Mouse (Mus musculus): ENCODE data around the gene Ctf1. TPM values are rescaled to one million over a fixed set of nuclear protein-coding genes. Genes with fewer than 3 reads are reported as not detected.

Ctf1 gene
- polyA plus RNA-seq, 1 experiment from 2014 or later = 21.4 TPM

DNA sequence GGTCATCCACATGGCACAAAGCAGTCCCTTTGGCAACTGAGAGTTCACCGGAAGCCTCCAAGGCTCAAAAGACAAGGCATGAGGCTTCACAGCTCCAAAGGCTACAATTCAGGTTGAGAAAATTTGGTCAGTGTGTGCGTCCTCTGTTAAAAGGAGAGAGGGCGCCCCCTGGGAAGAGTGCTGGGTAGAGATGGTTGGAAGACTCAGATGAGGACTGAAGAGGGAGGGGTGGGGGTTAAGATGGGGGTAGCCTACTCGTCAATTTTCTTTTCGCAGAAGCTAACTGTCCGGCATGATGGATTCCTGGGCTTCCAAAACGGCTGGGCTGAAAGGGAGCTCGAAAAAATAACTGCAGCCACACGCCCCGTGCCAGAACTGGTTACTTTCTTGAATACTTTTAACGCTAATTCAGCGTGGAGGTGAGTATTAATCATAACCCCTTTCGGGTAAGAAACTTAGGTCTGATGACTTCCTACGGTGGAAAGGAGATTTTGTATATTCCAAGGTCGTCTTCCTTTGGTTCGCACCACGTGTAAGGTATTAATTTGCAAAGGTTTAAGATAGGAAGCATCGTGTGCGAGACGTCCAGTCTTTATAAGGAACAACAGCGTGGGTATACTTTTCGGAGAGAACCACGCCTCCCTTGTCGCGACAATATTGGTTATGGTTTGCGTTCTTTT lies 32.0 kb downstream of the Ctf1 start, which contains the start of gene Fbxl19:
TSS of gene Fbxl19 (plus strand) at position 178 of the 680 bp plus-strand sequence.
- Histone ChIP-seq H3K27me3 (ENCODE audit: control insufficient read depth, insufficient read depth, low read length) (no peaks in the 10 kb centered on the region), H3K4me1 (ENCODE audit: control insufficient read depth, insufficient read depth, low read length) (peaks cover 8% of the 10 kb centered on the region), H3K9ac (ENCODE audit: low read length) (peak within 1 kb of the TSS; percentile 43), H3K4me2 (ENCODE audit: low read depth, severe bottlenecking) (peak within 1 kb of the TSS; percentile 80), H3K4me3 (ENCODE audit: low read depth, low read length) (peak within 1 kb of the TSS; percentile 87), H3K27ac (replicated peaks; ENCODE audit: low read depth, low read length) (peak within 1 kb of the TSS; percentile 93), H3K9me3 (ENCODE audit: control insufficient read depth, low read length) (no peaks in the 10 kb centered on the region), H3K36me3 (ENCODE audit: control insufficient read depth, insufficient read depth, low read length) (peaks cover 12% of the 10 kb centered on the region)
- 2% methylated on average over 26 of the region's 26 CpGs for WGBS
- peak; percentile 85 for DNase-seq (ENCODE audit: low spot score)
- ATAC-seq (ENCODE audit: insufficient number of reproducible peaks, low FRiP score, low TSS enrichment, low read depth) = no peak

GRCm38 (mm10) chr7:127745251-127745651 lies 32.7 kb downstream of the Ctf1 start:
- Histone ChIP-seq H3K36me3 (ENCODE audit: control insufficient read depth, insufficient read depth, low read length) (peaks cover 19% of the 10 kb centered on the region), H3K27ac (replicated peaks; ENCODE audit: low read depth, low read length) (peak overlapping the region; percentile 93), H3K4me2 (ENCODE audit: low read depth, severe bottlenecking) (peak overlapping the region; percentile 80), H3K27me3 (ENCODE audit: control insufficient read depth, insufficient read depth, low read length) (no peaks in the 10 kb centered on the region), H3K9me3 (ENCODE audit: control insufficient read depth, low read length) (no peaks in the 10 kb centered on the region), H3K4me3 (ENCODE audit: low read depth, low read length) (peak overlapping the region; percentile 87), H3K4me1 (ENCODE audit: control insufficient read depth, insufficient read depth, low read length) (peaks cover 8% of the 10 kb centered on the region), H3K9ac (ENCODE audit: low read length) (peak overlapping the region; percentile 43)
- peak; percentile 76 for ATAC-seq (ENCODE audit: insufficient number of reproducible peaks, low FRiP score, low TSS enrichment, low read depth)
- peak; percentile 91 for DNase-seq (ENCODE audit: low spot score)
- WGBS = under 1% methylated on average over 19 of the region's 19 CpGs

- Histone ChIP-seq H3K4me2 (ENCODE audit: low read depth, severe bottlenecking) (peak overlapping the region; percentile 80), H3K4me3 (ENCODE audit: low read depth, low read length) (peak overlapping the region; percentile 87), H3K9ac (ENCODE audit: low read length) (peak overlapping the region; percentile 85), H3K27me3 (ENCODE audit: control insufficient read depth, insufficient read depth, low read length) (no peaks in the 10 kb centered on the region), H3K36me3 (ENCODE audit: control insufficient read depth, insufficient read depth, low read length) (peaks cover 22% of the 10 kb centered on the region), H3K9me3 (ENCODE audit: control insufficient read depth, low read length) (no peaks in the 10 kb centered on the region), H3K4me1 (ENCODE audit: control insufficient read depth, insufficient read depth, low read length) (peaks cover 8% of the 10 kb centered on the region), H3K27ac (replicated peaks; ENCODE audit: low read depth, low read length) (peak overlapping the region; percentile 93)
- WGBS = under 1% methylated on average over 39 of the region's 39 CpGs
- DNase-seq (ENCODE audit: low spot score) = peak; percentile 97
- peak; percentile 84 for ATAC-seq (ENCODE audit: insufficient number of reproducible peaks, low FRiP score, low TSS enrichment, low read depth)
Observed at GRCm38 (mm10) chr7:127745652-127746493, 33.3 kb downstream of the Ctf1 start.

DNA sequence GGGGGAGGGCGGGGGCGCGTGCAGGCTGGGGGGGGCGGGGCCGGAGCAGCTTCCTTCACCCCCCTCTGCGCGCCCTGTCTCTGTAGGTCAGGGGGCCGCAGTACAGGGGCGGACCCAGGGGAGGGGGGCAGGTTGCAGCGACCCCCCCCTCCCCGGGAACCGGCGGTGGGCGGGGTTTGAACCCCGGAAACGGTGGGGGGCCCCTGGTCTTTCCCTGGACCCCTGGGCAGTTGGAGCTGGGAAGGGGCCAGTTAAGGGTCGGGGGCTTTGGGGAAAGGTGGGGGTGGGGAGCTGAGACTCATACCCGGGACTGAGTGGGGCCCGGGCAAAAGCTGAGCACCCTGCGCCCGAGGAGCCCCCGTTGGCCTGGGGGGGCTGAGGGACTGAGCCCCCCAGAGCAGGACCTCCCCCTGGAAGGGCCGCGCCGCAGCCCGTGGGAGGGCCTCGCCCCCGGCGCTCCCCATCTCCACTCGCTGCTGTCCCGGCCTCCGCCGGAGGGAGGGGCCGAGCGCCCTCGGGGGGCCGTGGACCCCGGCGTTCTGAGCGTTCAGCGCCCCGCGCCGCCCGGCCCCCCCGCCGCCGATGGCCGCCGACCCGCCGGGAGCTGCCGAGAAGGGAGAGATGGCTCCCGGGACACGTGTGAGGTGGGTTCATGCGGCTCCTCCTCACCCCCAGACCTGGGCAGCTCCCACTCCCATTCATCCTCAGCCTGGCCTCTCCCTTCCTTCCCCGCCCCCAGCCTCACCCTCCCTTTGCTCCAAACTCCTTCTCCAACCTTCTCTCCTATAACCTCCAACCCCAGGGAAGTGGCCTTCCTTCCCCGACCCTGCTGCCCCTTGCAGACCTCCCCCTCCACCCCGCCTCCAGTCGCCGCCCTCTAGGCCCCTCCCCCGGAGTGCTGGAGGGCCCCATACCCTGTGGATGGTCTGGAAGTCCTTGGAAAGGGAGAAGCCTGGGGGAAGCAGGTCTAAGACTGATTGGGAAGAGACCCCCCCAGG lies 34.3 kb downstream of the Ctf1 start:
- H3K4me2 ChIP-seq (ENCODE audit: low read depth, severe bottlenecking) = peak overlapping the region; percentile 80
- H3K9me3 ChIP-seq (ENCODE audit: control insufficient read depth, low read length) = no peaks in the 10 kb centered on the region
- peak overlapping the region; percentile 87 for H3K4me3 ChIP-seq (ENCODE audit: low read depth, low read length)
- WGBS = 0% methylated on average over 25 of the region's 62 CpGs
- peak overlapping the region; percentile 93 for H3K27ac ChIP-seq (replicated peaks; ENCODE audit: low read depth, low read length)
- DNase-seq (ENCODE audit: low spot score) (peak; percentile 77), ATAC-seq (ENCODE audit: insufficient number of reproducible peaks, low FRiP score, low TSS enrichment, low read depth) (peak; percentile 31)
- peaks cover 25% of the 10 kb centered on the region for H3K36me3 ChIP-seq (ENCODE audit: control insufficient read depth, insufficient read depth, low read length)
- H3K9ac ChIP-seq (ENCODE audit: low read length) = peak overlapping the region; percentile 85
- H3K27me3 ChIP-seq (ENCODE audit: control insufficient read depth, insufficient read depth, low read length) = no peaks in the 10 kb centered on the region
- peaks cover 8% of the 10 kb centered on the region for H3K4me1 ChIP-seq (ENCODE audit: control insufficient read depth, insufficient read depth, low read length)

- Histone ChIP-seq H3K9ac (ENCODE audit: low read length) (peak overlapping the region; percentile 85; the same call in 1 of the 2 replicates), H3K27me3 (ENCODE audit: control insufficient read depth, insufficient read depth, low read length) (no peaks in the 10 kb centered on the region), H3K9me3 (ENCODE audit: control insufficient read depth, low read length) (no peaks in the 10 kb centered on the region), H3K36me3 (ENCODE audit: control insufficient read depth, insufficient read depth, low read length) (peaks cover 33% of the 10 kb centered on the region), H3K4me3 (ENCODE audit: low read depth, low read length) (peak overlapping the region; percentile 87), H3K4me1 (ENCODE audit: control insufficient read depth, insufficient read depth, low read length) (peaks cover 8% of the 10 kb centered on the region), H3K4me2 (ENCODE audit: low read depth, severe bottlenecking) (peak overlapping the region; percentile 80), H3K27ac (replicated peaks; ENCODE audit: low read depth, low read length) (peak overlapping the region; percentile 93; the same call in 1 of the 2 replicates)
- 44% methylated on average over 6 of the region's 6 CpGs for WGBS
- no peak for DNase-seq (ENCODE audit: low spot score)
- no peak for ATAC-seq (ENCODE audit: insufficient number of reproducible peaks, low FRiP score, low TSS enrichment, low read depth)
Observed at GRCm38 (mm10) chr7:127747559-127748234, 35.2 kb downstream of the Ctf1 start.

DNA sequence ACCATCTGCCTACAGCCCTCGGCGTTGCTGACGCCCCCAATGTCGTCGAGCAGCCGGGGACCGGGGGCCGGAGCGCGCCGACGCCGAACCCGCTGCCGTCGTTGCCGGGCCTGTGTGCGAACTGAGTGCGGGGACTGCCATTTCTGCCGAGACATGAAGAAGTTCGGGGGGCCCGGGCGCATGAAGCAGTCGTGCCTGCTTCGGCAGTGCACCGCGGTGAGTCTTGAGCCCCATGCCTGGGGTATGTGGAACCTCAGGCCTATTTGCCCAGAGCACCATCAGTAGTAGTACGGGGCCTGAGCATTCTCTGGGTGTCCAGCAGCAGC lies 35.7 kb downstream of the Ctf1 start:
- DNase-seq (ENCODE audit: low spot score) (no peak), ATAC-seq (ENCODE audit: insufficient number of reproducible peaks, low FRiP score, low TSS enrichment, low read depth) (no peak)
- Histone ChIP-seq H3K9me3 (ENCODE audit: control insufficient read depth, low read length) (no peaks in the 10 kb centered on the region), H3K9ac (ENCODE audit: low read length) (no peak overlapping the region), H3K36me3 (ENCODE audit: control insufficient read depth, insufficient read depth, low read length) (peaks cover 38% of the 10 kb centered on the region), H3K4me1 (ENCODE audit: control insufficient read depth, insufficient read depth, low read length) (peaks cover 8% of the 10 kb centered on the region), H3K4me3 (ENCODE audit: low read depth, low read length) (peak overlapping the region; percentile 87), H3K27me3 (ENCODE audit: control insufficient read depth, insufficient read depth, low read length) (no peaks in the 10 kb centered on the region), H3K27ac (replicated peaks; ENCODE audit: low read depth, low read length) (no peak overlapping the region), H3K4me2 (ENCODE audit: low read depth, severe bottlenecking) (peak overlapping the region; percentile 80; the same call in 1 of the 2 replicates)
- WGBS = 89% methylated on average over 28 of the region's 28 CpGs

DNA sequence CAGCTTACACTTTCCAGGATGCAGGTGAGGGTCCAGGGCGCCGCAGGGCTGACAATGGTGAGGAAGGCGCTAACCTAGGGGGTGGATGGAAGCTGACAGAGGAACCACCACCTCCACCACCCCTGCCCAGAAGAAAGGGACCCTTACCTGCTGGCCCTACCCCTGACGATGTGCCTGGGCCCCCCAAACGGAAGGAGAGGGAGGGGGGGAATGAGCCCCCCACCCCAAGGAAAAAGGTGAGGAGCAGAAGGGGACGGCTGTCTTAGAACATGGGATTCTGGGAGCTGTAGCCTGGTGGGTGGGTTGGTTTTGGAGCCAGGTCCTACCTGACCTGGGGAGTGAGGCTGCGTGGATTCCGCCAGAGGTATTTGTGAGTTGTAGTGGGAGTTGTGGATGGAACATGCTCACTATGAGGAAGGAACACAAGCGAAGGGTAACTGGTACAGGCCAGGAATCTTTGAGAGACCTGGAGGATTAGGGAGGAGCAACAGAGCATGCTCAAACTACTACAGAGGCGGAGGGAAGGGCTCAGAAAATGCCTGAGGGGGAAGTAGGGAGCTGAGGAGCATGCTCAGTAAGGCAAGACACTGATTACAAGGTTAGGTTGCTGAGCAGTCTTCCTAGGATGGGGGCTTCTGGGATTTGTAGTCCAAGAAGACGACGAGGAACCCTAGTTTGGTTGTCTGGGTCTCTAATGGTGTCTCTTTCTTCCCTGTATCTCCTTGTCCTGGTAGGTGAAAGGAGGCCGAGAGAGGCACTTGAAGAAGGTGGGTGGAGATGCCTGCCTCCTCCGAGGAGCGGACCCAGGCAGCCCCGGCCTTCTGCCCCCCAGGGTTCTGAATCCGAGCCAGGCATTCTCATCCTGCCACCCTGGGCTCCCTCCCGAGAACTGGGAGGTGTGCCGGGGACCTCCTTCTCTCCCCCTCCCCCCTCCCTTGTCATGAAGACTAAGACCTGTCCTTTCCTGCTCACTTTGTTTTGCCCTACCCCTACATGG lies 37.9 kb downstream of the Ctf1 start:
- peaks cover 52% of the 10 kb centered on the region for H3K36me3 ChIP-seq (ENCODE audit: control insufficient read depth, insufficient read depth, low read length)
- H3K4me1 ChIP-seq (ENCODE audit: control insufficient read depth, insufficient read depth, low read length) = peaks cover 8% of the 10 kb centered on the region
- 90% methylated on average over 19 of the region's 19 CpGs for WGBS
- no peak overlapping the region for H3K4me3 ChIP-seq (ENCODE audit: low read depth, low read length)
- 0 out of 2 replicates have a peak overlapping the region, but pooled peaks have one; percentile 17 for H3K9ac ChIP-seq (ENCODE audit: low read length)
- no peaks in the 10 kb centered on the region for H3K27me3 ChIP-seq (ENCODE audit: control insufficient read depth, insufficient read depth, low read length)
- H3K9me3 ChIP-seq (ENCODE audit: control insufficient read depth, low read length) = no peaks in the 10 kb centered on the region
- DNase-seq (ENCODE audit: low spot score) (no peak), ATAC-seq (ENCODE audit: insufficient number of reproducible peaks, low FRiP score, low TSS enrichment, low read depth) (no peak)
- H3K4me2 ChIP-seq (ENCODE audit: low read depth, severe bottlenecking) = no peak overlapping the region
- H3K27ac ChIP-seq (replicated peaks; ENCODE audit: low read depth, low read length) = no peak overlapping the region
